Mouse (Mus musculus) lung, postnatal 0 days (tissue): ENCODE results near the gene Gaa.

Experiments used
- CTCF ChIP-seq: IDR thresholded peaks from 2 replicates; pipeline ENCODE4 v1.5.1; 2016; ENCODE audit warnings: antibody characterized with exemption, mild to moderate bottlenecking
- EP300 ChIP-seq: IDR thresholded peaks from 2 replicates; pipeline ENCODE4 v1.6.1; 2016; ENCODE audit warnings: antibody characterized with exemption, mild to moderate bottlenecking, control low read depth

DNA sequence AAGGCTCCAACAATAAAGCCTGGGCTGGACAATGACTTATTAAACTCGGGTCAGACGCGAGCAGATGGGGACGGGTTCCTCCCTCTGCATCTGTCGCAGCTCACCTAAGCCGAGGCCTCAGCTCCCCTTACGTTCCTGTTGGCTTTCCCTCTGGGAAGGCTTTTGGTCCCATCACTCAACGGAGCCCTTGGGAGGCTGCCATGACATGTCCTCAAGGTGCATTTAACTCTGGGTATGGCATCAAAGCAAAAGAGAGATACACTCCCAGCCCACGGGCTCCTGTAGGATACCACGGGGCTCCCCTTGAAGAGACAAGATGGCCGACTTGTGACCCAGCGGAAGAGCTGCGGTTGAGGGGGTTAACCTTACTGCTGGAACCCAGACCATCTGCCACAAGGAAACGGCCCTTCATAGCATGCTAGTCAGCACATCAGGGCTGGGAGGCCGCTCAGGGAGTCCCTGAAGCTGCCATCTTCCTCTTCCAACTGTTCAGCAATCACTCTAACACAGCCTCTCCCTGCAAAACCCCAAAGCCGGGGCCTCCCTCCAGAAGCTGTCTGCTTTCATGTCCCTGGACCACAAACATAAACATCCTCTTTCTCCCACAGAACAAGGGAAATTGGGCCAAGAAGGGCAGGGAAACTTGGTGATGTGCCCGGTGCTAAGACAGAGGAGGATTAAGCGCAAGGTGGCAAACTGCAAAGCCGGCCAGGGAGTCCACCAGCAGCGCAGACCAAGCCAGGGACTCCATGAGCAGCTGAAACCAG is 44.4 kb upstream of the Gaa start:
- TF ChIP-seq CTCF (no peak), EP300 (no peak)
